Mouse (Mus musculus) bone marrow macrophage, adult 2 months (primary cell): Measurements from ENCODE around the gene Neu3. TPM values are rescaled to one million over a fixed set of nuclear protein-coding genes. Genes with fewer than 3 reads are reported as not detected.

Source experiments
- H3K27ac ChIP-seq: 2 replicates; pipeline ENCODE4 v1.5.1; 2012; ENCODE audit warnings: low read depth, low read length; ENCODE audit not compliant: insufficient read depth
- H3K4me1 ChIP-seq: 2 replicates; pipeline ENCODE4 v1.6.1; 2012; ENCODE audit warnings: low read length; ENCODE audit not compliant: control insufficient read depth, insufficient read depth
- H3K4me3 ChIP-seq: 2 replicates; pipeline ENCODE4 v1.5.1; 2012; ENCODE audit warnings: mild to moderate bottlenecking, low read length, moderate library complexity; ENCODE audit not compliant: insufficient read depth
- CTCF ChIP-seq: IDR thresholded peaks from 2 replicates; pipeline ENCODE4 v1.5.1; 2012; ENCODE audit warnings: low read depth, mild to moderate bottlenecking, low read length, moderate library complexity
- POLR2A ChIP-seq: IDR thresholded peaks from 2 replicates; pipeline ENCODE4 v1.6.1; 2012; ENCODE audit warnings: mild to moderate bottlenecking, low read depth, low read length, borderline replicate concordance
- polyA plus RNA-seq: library from polyadenylated mRNA; stranded (reverse); fragments of >200 nt; gene quantifications from 2 replicates; pipeline ENCODE4 v1.2.4, GENCODE M21; 2012; ENCODE audit not compliant: missing spikeins, insufficient read depth, insufficient read length

Neu3 gene
- 1.2 and 1.6 TPM in 2 replicates for polyA plus RNA-seq

- Histone ChIP-seq H3K4me3 (peak within 1 kb of the TSS; percentile 55), H3K4me1 (peaks cover 10% of the 10 kb centered on the region; the same call in 1 of the 2 replicates), H3K27ac (no peak within 1 kb of the TSS)
- TF ChIP-seq POLR2A (no peak), CTCF (no peak)
Observed at GRCm38 (mm10) chr7:99828083-99828570, at the start of gene Neu3. Gene Neu3 (minus strand): TSS chr7:99828417.

- H3K27ac ChIP-seq, result no peak overlapping the region
- H3K4me3 ChIP-seq, result no peak overlapping the region
- H3K4me1 ChIP-seq, result no peaks in the 10 kb centered on the region
- TF ChIP-seq POLR2A (no peak), CTCF (peak; percentile 95)
Observed at GRCm38 (mm10) chr7:99876345-99876744, 48.1 kb upstream of the Neu3 start.

GRCm38 (mm10) chr7:99875891-99876290 lies 47.7 kb upstream of the Neu3 start:
- H3K27ac ChIP-seq, result no peak overlapping the region

GRCm38 (mm10) chr7:99873965-99874364 lies 45.7 kb upstream of the Neu3 start:
- Histone ChIP-seq H3K27ac (no peak overlapping the region), H3K4me1 (peaks cover 6% of the 10 kb centered on the region; the same call in 1 of the 2 replicates), H3K4me3 (no peak overlapping the region)
- TF ChIP-seq POLR2A (no peak), CTCF (no peak)

More at GRCm38 (mm10) chr7:99875891-99876290, 47.7 kb upstream of the Neu3 start:
- no peaks in the 10 kb centered on the region for H3K4me1 ChIP-seq
- no peak overlapping the region for H3K4me3 ChIP-seq
- TF ChIP-seq CTCF, result no peak
- no peak for TF ChIP-seq POLR2A

GRCm38 (mm10) chr7:99869296-99869695 lies 41.1 kb upstream of the Neu3 start:
- TF ChIP-seq CTCF (no peak), POLR2A (no peak)
- H3K4me1 ChIP-seq, result peaks cover 23% of the 10 kb centered on the region

GRCm38 (mm10) chr7:99865219-99865618 lies 37.0 kb upstream of the Neu3 start:
- H3K27ac ChIP-seq, result peak overlapping the region; percentile 59
- H3K4me3 ChIP-seq, result no peak overlapping the region
- no peak for TF ChIP-seq POLR2A
- peaks cover 39% of the 10 kb centered on the region for H3K4me1 ChIP-seq

More at GRCm38 (mm10) chr7:99869296-99869695, 41.1 kb upstream of the Neu3 start:
- Histone ChIP-seq H3K4me3 (no peak overlapping the region), H3K27ac (no peak overlapping the region)

- H3K4me3 ChIP-seq, result no peak overlapping the region
- TF ChIP-seq CTCF (no peak), POLR2A (no peak)
- peak overlapping the region; percentile 59 for H3K27ac ChIP-seq
- H3K4me1 ChIP-seq, result peaks cover 36% of the 10 kb centered on the region
Observed at GRCm38 (mm10) chr7:99864241-99865028, 36.2 kb upstream of the Neu3 start.

GRCm38 (mm10) chr7:99863362-99863761 lies 35.1 kb upstream of the Neu3 start, which contains the start of gene Spcs2:
Gene Spcs2 (minus strand): TSS chr7:99863462.
- H3K27ac ChIP-seq, result no peak within 1 kb of the TSS
- peaks cover 33% of the 10 kb centered on the region for H3K4me1 ChIP-seq
- no peak within 1 kb of the TSS for H3K4me3 ChIP-seq
- no peak for TF ChIP-seq CTCF
- TF ChIP-seq POLR2A, result no peak

GRCm38 (mm10) chr7:99858813-99859585 lies 30.8 kb upstream of the Neu3 start, which contains the start of gene Xrra1:
Gene Xrra1 (plus strand): TSS chr7:99859116.
- Histone ChIP-seq H3K4me1 (peaks cover 25% of the 10 kb centered on the region), H3K27ac (peak within 1 kb of the TSS; percentile 30; the same call in 1 of the 2 replicates), H3K4me3 (peak within 1 kb of the TSS; percentile 79)
- TF ChIP-seq POLR2A (no peak), CTCF (no peak)

GRCm38 (mm10) chr7:99858175-99858812 lies 30.1 kb upstream of the Neu3 start:
- Histone ChIP-seq H3K4me1 (peaks cover 19% of the 10 kb centered on the region), H3K27ac (peak overlapping the region; percentile 30; the same call in 1 of the 2 replicates), H3K4me3 (peak overlapping the region; percentile 79)
- TF ChIP-seq CTCF (no peak), POLR2A (no peak)
